Mouse (Mus musculus): ENCODE data around the gene Lman2. TPM values are rescaled to one million over a fixed set of nuclear protein-coding genes. Genes with fewer than 3 reads are reported as not detected.

Gene Lman2
- polyA plus RNA-seq, 1 experiment from 2014 or later = 113 TPM

Other genes with a start within 250 kb of the Lman2 start
- gene Gm17617, start 229.2 kb downstream of the Lman2 start, polyA plus RNA-seq (2015; fragmentation: Nextera tagmentation; extraction: Ambion mirVana) = not detected in 2 replicates
- 6.8 and 7.8 TPM in 2 replicates for gene Fgfr4, start 210.1 kb downstream of the Lman2 start, polyA plus RNA-seq (2015; fragmentation: Nextera tagmentation; extraction: Ambion mirVana)
- 37.9 and 44.6 TPM in 2 replicates for gene Nsd1, start 153.0 kb downstream of the Lman2 start, polyA plus RNA-seq (2015; fragmentation: Nextera tagmentation; extraction: Ambion mirVana)
- 444 and 484 TPM in 2 replicates for gene Prelid1, start 42.3 kb downstream of the Lman2 start, polyA plus RNA-seq (2015; fragmentation: Nextera tagmentation; extraction: Ambion mirVana)
- 76.2 and 79.2 TPM in 2 replicates for gene Rab24, start 40.8 kb downstream of the Lman2 start, polyA plus RNA-seq (2015; fragmentation: Nextera tagmentation; extraction: Ambion mirVana)
- 31.8 and 35.5 TPM in 2 replicates for gene Mxd3, start 33.0 kb downstream of the Lman2 start, polyA plus RNA-seq (2015; fragmentation: Nextera tagmentation; extraction: Ambion mirVana)
- 1.00 and 1.6 TPM in 2 replicates for gene Rgs14, start 6.9 kb upstream of the Lman2 start, polyA plus RNA-seq (2015; fragmentation: Nextera tagmentation; extraction: Ambion mirVana)
- gene Slc34a1, start 35.4 kb upstream of the Lman2 start, polyA plus RNA-seq (2015; fragmentation: Nextera tagmentation; extraction: Ambion mirVana) = 0.14 and 0.17 TPM in 2 replicates
- not detected in 2 replicates for gene Pfn3, start 52.4 kb upstream of the Lman2 start, polyA plus RNA-seq (2015; fragmentation: Nextera tagmentation; extraction: Ambion mirVana)
- 4.5 and 5.6 TPM in 2 replicates for gene F12, start 64.0 kb upstream of the Lman2 start, polyA plus RNA-seq (2015; fragmentation: Nextera tagmentation; extraction: Ambion mirVana)
- 14.6 TPM in 2 replicates for gene Grk6, start 82.3 kb upstream of the Lman2 start, polyA plus RNA-seq (2015; fragmentation: Nextera tagmentation; extraction: Ambion mirVana)
- 0.22 and 0.26 TPM in 2 replicates for gene Prr7, start 101.5 kb upstream of the Lman2 start, polyA plus RNA-seq (2015; fragmentation: Nextera tagmentation; extraction: Ambion mirVana)
- gene Dbn1, start 125.3 kb upstream of the Lman2 start, polyA plus RNA-seq (2015; fragmentation: Nextera tagmentation; extraction: Ambion mirVana) = 111 and 113 TPM in 2 replicates
- gene Pdlim7, start 150.9 kb upstream of the Lman2 start, polyA plus RNA-seq (2015; fragmentation: Nextera tagmentation; extraction: Ambion mirVana) = 240 and 243 TPM in 2 replicates
- gene Dok3, start 166.5 kb upstream of the Lman2 start, polyA plus RNA-seq (2015; fragmentation: Nextera tagmentation; extraction: Ambion mirVana) = 4.7 and 4.9 TPM in 2 replicates
- gene Ddx41, start 173.9 kb upstream of the Lman2 start, polyA plus RNA-seq (2015; fragmentation: Nextera tagmentation; extraction: Ambion mirVana) = 52.5 and 53.4 TPM in 2 replicates
- gene Fam193b, start 208.3 kb upstream of the Lman2 start, polyA plus RNA-seq (2015; fragmentation: Nextera tagmentation; extraction: Ambion mirVana) = 26.1 and 30.1 TPM in 2 replicates
- gene Tmed9, start 210.9 kb upstream of the Lman2 start, polyA plus RNA-seq (2015; fragmentation: Nextera tagmentation; extraction: Ambion mirVana) = 162 and 167 TPM in 2 replicates
- 20.5 and 24.5 TPM in 2 replicates for gene B4galt7, start 237.1 kb upstream of the Lman2 start, polyA plus RNA-seq (2015; fragmentation: Nextera tagmentation; extraction: Ambion mirVana)